Mouse (Mus musculus) CH12.LX (cell line): ENCODE results near the gene Ccdc148. TPM values are rescaled to one million over a fixed set of nuclear protein-coding genes. Genes with fewer than 3 reads are reported as not detected.

Experiments used
- DNase-seq: peaks from one replicate; pipeline ENCODE4 v3.0.0-alpha.2; 2013; ENCODE audit errors: extremely low read depth
- H3K27ac ChIP-seq: 2 replicates; pipeline ENCODE4 v1.5.1; 2012; ENCODE audit warnings: low read depth, mild to moderate bottlenecking, control low read depth, moderate library complexity; ENCODE audit not compliant: insufficient read depth
- H3K27me3 ChIP-seq: replicated peaks from 2 replicates; pipeline ENCODE3; 2012; ENCODE audit warnings: inconsistent platforms
- H3K36me3 ChIP-seq, 2 experiments: replicated peaks in 1 of 2; 2 replicates each; pipeline versions ENCODE3 to v1.6.1; 2012; ENCODE audit warnings: inconsistent platforms in 1 of 2, low read length in 1 of 2, mild to moderate bottlenecking in 1 of 2, mixed read lengths in 1 of 2, moderate library complexity in 1 of 2; ENCODE audit not compliant: control insufficient read depth in 1 of 2, insufficient read depth in 1 of 2
- H3K4me1 ChIP-seq, 2 experiments: 2 replicates each; pipeline ENCODE4 v1.6.1; 2012; ENCODE audit warnings: inconsistent platforms in 1 of 2, moderate library complexity in 1 of 2; ENCODE audit not compliant: insufficient read depth in 2 of 2, control insufficient read depth in 1 of 2
- H3K4me2 ChIP-seq: 2 replicates; pipeline ENCODE4 v1.6.1; 2012; ENCODE audit warnings: low read depth, mild to moderate bottlenecking, control low read depth; ENCODE audit not compliant: poor library complexity, insufficient read depth, severe bottlenecking
- H3K4me3 ChIP-seq, 3 experiments: fragments of 150-350 bp in 1 of 3; sonication (generic) in 1 of 3; replicated peaks in 1 of 3; 2 replicates each; pipeline versions ENCODE3 to v1.5.1; 2011 to 2012; ENCODE audit warnings: low read depth in 2 of 3, low read length in 2 of 3, mild to moderate bottlenecking in 2 of 3, moderate library complexity in 2 of 3, control low read depth in 1 of 3, improper control_type of control experiment in 1 of 3, inconsistent platforms in 1 of 3, mixed read lengths in 1 of 3; ENCODE audit not compliant: poor library complexity in 1 of 3
- H3K79me2 ChIP-seq: replicated peaks from 2 replicates; pipeline ENCODE4 v1.6.1; 2012; ENCODE audit warnings: mild to moderate bottlenecking, moderate library complexity; ENCODE audit not compliant: control insufficient read depth, poor library complexity, insufficient read depth, severe bottlenecking; ENCODE audit errors: extremely low read depth
- H3K9ac ChIP-seq: 2 replicates; pipeline ENCODE4 v1.6.1; 2012; ENCODE audit warnings: low read depth, mild to moderate bottlenecking, control low read depth, moderate library complexity; ENCODE audit not compliant: insufficient read depth
- H3K9me3 ChIP-seq: replicated peaks from 2 replicates; pipeline ENCODE3; 2012; ENCODE audit warnings: low read length, inconsistent platforms, mixed read lengths
- CHD2 ChIP-seq: IDR thresholded peaks from 2 replicates; pipeline ENCODE4 v1.6.1; 2011; ENCODE audit warnings: low read length, improper control_type of control experiment
- CTCF ChIP-seq, 2 experiments: IDR thresholded peaks in 1 of 2; conservative IDR thresholded peaks in 1 of 2; 2 replicates each; pipeline ENCODE4 v1.5.1; 2011 to 2012; ENCODE audit warnings: low read depth in 2 of 2, low read length in 2 of 2, improper control_type of control experiment in 1 of 2, inconsistent platforms in 1 of 2, mild to moderate bottlenecking in 1 of 2, moderate library complexity in 1 of 2
- E2F4 ChIP-seq: IDR thresholded peaks from 2 replicates; pipeline ENCODE4 v1.6.1; 2011; ENCODE audit warnings: low read depth, low read length, improper control_type of control experiment; ENCODE audit not compliant: insufficient replicate concordance
- EP300 ChIP-seq: IDR thresholded peaks from 2 replicates; pipeline ENCODE4 v1.6.1; 2011; ENCODE audit warnings: low read length, improper control_type of control experiment
- GABPA ChIP-seq: IDR thresholded peaks from 2 replicates; pipeline ENCODE4 v1.6.1; 2012; ENCODE audit warnings: low read depth, low read length, improper control_type of control experiment, inconsistent platforms; ENCODE audit not compliant: insufficient replicate concordance
- IRF4 ChIP-seq: IDR thresholded peaks from 2 replicates; pipeline ENCODE4 v1.6.1; 2014; ENCODE audit warnings: low read depth, mild to moderate bottlenecking, inconsistent platforms, low read length, improper control_type of control experiment
- JUN ChIP-seq: IDR thresholded peaks from 2 replicates; pipeline ENCODE4 v1.6.1; 2011; ENCODE audit warnings: low read depth, mild to moderate bottlenecking, low read length, improper control_type of control experiment, moderate library complexity; ENCODE audit not compliant: insufficient read depth
- JUND ChIP-seq: conservative IDR thresholded peaks from 2 replicates; pipeline ENCODE4 v1.6.1; 2011; ENCODE audit warnings: low read depth, low read length, improper control_type of control experiment
- MAFK ChIP-seq: IDR thresholded peaks from 2 replicates; pipeline ENCODE4 v1.6.1; 2011; ENCODE audit warnings: low read length, improper control_type of control experiment; ENCODE audit not compliant: insufficient replicate concordance
- MAZ ChIP-seq: IDR thresholded peaks from 2 replicates; pipeline ENCODE4 v1.6.1; 2012; ENCODE audit warnings: low read depth, mild to moderate bottlenecking, inconsistent platforms, low read length, improper control_type of control experiment, moderate library complexity
- MYC ChIP-seq: IDR thresholded peaks from 2 replicates; pipeline ENCODE4 v1.6.1; 2011; ENCODE audit warnings: low read depth, mild to moderate bottlenecking, improper control_type of control experiment, low read length
- NELFE ChIP-seq: IDR thresholded peaks from 2 replicates; pipeline ENCODE4 v1.6.1; 2011; ENCODE audit warnings: low read depth, low read length, improper control_type of control experiment
- POLR2AphosphoS2 ChIP-seq: IDR thresholded peaks from 2 replicates; pipeline ENCODE4 v1.6.1; 2011; ENCODE audit warnings: low read depth, low read length, improper control_type of control experiment
- RAD21 ChIP-seq: IDR thresholded peaks from 2 replicates; pipeline ENCODE4 v1.6.1; 2011; ENCODE audit warnings: low read depth, mild to moderate bottlenecking, low read length, improper control_type of control experiment, moderate library complexity
- RCOR1 ChIP-seq: conservative IDR thresholded peaks from 2 replicates; pipeline ENCODE4 v1.6.1; 2012; ENCODE audit warnings: low read depth, mild to moderate bottlenecking, inconsistent platforms, low read length, improper control_type of control experiment
- SMC3 ChIP-seq: IDR thresholded peaks from 2 replicates; pipeline ENCODE4 v1.6.1; 2011; ENCODE audit warnings: low read depth, low read length, improper control_type of control experiment
- TCF12 ChIP-seq: IDR thresholded peaks from 2 replicates; pipeline ENCODE4 v1.6.1; 2014; ENCODE audit warnings: low read depth, mild to moderate bottlenecking, inconsistent platforms, low read length, improper control_type of control experiment
- UBTF ChIP-seq: IDR thresholded peaks from 2 replicates; pipeline ENCODE4 v1.6.1; 2012; ENCODE audit warnings: low read depth, mild to moderate bottlenecking, inconsistent platforms, low read length, improper control_type of control experiment, moderate library complexity
- USF1 ChIP-seq: IDR thresholded peaks from 2 replicates; pipeline ENCODE4 v1.6.1; 2014; ENCODE audit warnings: low read depth, mild to moderate bottlenecking, inconsistent platforms, low read length, improper control_type of control experiment
- ZKSCAN1 ChIP-seq: IDR thresholded peaks from 2 replicates; pipeline ENCODE4 v1.6.1; 2012; ENCODE audit warnings: low read depth, inconsistent platforms, low read length, improper control_type of control experiment, borderline replicate concordance
- ZNF384 ChIP-seq: IDR thresholded peaks from 2 replicates; pipeline ENCODE4 v1.6.1; 2012; ENCODE audit warnings: low read depth, low read length, improper control_type of control experiment, inconsistent platforms
- dilution Hi-C: fragments of 300-500 bp; cut with MboI; formaldehyde crosslinking; loops from 2 replicates; pipeline ENCODE4 v1.14.3; 2020; ENCODE audit warnings: low sequenced_read_pairs; ENCODE audit not compliant: extremely low pct_unique_long_range_greater_than_20kb, extremely low pct_ligation_motif_present
- in situ Hi-C: fragments of 300-500 bp; cut with MboI; formaldehyde crosslinking; loops from 3 replicates; pipeline ENCODE4 v1.14.3; 2019; ENCODE audit warnings: low sequenced_read_pairs, low pct_ligation_motif_present, low pct_unique_long_range_greater_than_20kb, mixed read lengths
- polyA plus RNA-seq: library from polyadenylated mRNA; unstranded; fragments of >175 nt; gene quantifications from 2 replicates; pipeline ENCODE4 v1.2.1, GENCODE M21; 2012; ENCODE audit warnings: low read depth; ENCODE audit not compliant: insufficient read length
- total RNA-seq, 2 experiments: library from RNA; depleted of rRNA; stranded (reverse); fragments of 300-350 nt in 1 of 2; fragments of >200 nt in 1 of 2; gene quantifications; 2 replicates each; pipeline ENCODE4 v1.2.3; 2012 to 2014

Gene Ccdc148
- not detected in 2 replicates for total RNA-seq (2012; rRNA removed)
- total RNA-seq (2014; rRNA removed): not detected in 2 replicates
- polyA plus RNA-seq: not detected in 2 replicates

DNA sequence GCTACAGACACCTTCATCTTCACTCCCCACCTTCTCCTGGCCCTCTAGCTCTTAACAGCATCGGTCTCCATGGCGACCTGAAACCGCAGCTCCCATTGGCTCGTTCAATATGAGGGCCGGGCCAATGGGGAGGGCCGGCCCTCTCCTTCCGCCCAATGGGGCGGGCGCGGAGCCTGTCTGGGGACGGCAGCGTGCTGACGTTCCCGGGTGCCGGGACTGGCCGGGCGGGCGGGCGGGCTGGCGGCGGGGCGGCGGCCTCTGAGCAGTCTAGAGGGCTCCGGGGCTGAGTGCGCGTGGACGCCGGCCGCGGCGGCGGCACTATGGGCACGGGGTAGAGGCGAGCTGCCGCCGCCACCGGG, at the start of gene Ccdc148, which contains the start of gene Pkp4:
Gene Ccdc148, minus strand, starts transcription at position 79 of the 359 bp plus-strand sequence.
Gene Pkp4, plus strand, starts transcription at position 246 of the 359 bp plus-strand sequence.
- Histone ChIP-seq H3K9ac (no peak within 1 kb of the TSS), H3K27me3 (no peaks in the 10 kb centered on the region), H3K36me3 (no peaks in the 10 kb centered on the region), H3K4me1 (no peaks in the 10 kb centered on the region), H3K9me3 (peaks cover 60% of the 10 kb centered on the region), H3K79me2 (no peaks in the 10 kb centered on the region), H3K27ac (no peak within 1 kb of the TSS), H3K4me2 (no peak within 1 kb of the TSS), H3K4me3 (no peak within 1 kb of the TSS)
- dilution Hi-C loops (no loop called here), in situ Hi-C loops (no loop called here)
- TF ChIP-seq CTCF (conservative IDR thresholded peaks at IDR 0.05 in 1 of 2, IDR thresholded peaks at IDR 0.05 in 1 of 2; ENCODE audit: low read depth in 2 of 2, low read length in 2 of 2) (no peak), NELFE (no peak), E2F4 (no peak), USF1 (no peak), POLR2AphosphoS2 (no peak), MAFK (no peak), TCF12 (no peak), JUN (no peak), IRF4 (no peak), JUND (no peak), ZKSCAN1 (no peak), RAD21 (no peak), ZNF384 (no peak), GABPA (no peak), SMC3 (no peak), UBTF (no peak), CHD2 (no peak), EP300 (no peak), MYC (no peak), RCOR1 (no peak)
- DNase-seq: no peak

DNA sequence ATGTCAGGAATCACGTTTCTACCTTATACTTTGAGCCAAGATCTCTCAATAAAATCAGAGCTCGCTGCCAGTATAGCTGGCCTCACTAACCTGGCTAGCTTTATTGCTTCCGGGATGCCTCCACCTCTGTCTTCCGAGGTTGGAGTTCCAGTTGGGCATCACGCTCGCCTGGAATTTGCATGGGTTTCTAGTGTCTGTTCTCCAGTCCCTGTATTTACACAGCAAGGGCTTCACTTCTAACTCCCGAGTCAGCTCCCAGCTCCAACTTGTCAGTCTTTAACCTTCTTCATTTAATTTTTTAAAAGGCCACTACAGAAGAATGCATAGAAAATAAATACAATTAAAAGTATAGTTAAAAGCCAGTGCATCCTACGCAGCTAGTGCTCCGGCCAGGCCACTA, 47.8 kb upstream of the Ccdc148 start:
- Histone ChIP-seq H3K9ac (no peak overlapping the region), H3K27ac (no peak overlapping the region), H3K4me1 (no peaks in the 10 kb centered on the region), H3K4me3 (no peak overlapping the region), H3K27me3 (no peaks in the 10 kb centered on the region), H3K9me3 (peaks cover 68% of the 10 kb centered on the region), H3K36me3 (no peaks in the 10 kb centered on the region), H3K4me2 (no peak overlapping the region), H3K79me2 (no peaks in the 10 kb centered on the region)
- TF ChIP-seq MAZ (no peak), GABPA (no peak), NELFE (no peak)
- DNase-seq: no peak
- in situ Hi-C loops (no loop called here), dilution Hi-C loops (no loop called here)
